Mouse (Mus musculus) heart, postnatal 10 days (tissue): ENCODE measurements around the gene Rmdn2. TPM values are rescaled to one million over a fixed set of nuclear protein-coding genes. Genes with fewer than 3 reads are reported as not detected.

Experiments used
- DNase-seq, 2 experiments: peaks; one replicate each; pipeline ENCODE4 v3.0.0; 2021
- intact Hi-C: fragments of 180-260 bp; cut with DNase I; formaldehyde crosslinking; loops from one replicate; pipeline ENCODE4 v1.15.1; 2025
- total RNA-seq, 2 experiments: library from RNA; stranded (reverse); gene quantifications; 2 replicates each; pipeline ENCODE4 v1.2.3; 2021

Rmdn2 gene
- total RNA-seq, 2 experiments from 2014 or later = 7.7 to 9.1 TPM

- intact Hi-C loops = no loop called here
- DNase-seq = peak; percentile 81 to 83
These were observed 3.3 kb downstream of the Rmdn2 start for GRCm38 (mm10) chr17:79614691-79615588.

DNA sequence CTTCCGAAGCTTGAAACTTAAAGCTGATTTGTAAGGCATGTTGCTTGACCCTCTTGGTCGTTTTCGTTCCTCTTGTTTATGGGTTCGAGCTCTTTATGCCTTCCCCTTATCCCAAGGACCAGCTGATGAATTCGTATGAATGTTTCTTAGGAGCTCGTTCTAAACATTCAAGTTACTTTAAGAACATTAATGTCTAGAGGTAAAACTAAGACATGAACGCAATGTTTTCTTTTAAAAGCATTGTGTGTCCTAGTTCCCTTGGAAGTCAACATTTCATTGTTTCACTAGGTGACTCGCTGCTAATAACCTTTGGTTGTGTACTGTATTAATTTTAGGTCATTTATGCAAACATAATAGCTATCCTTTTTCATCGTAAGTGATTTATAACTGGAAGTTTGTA is 4.2 kb downstream of the Rmdn2 start:
- DNase-seq = peak in 1 of 2 experiments; percentile 9
- intact Hi-C loops = no loop called here

- intact Hi-C loops = no loop called here
- DNase-seq = no peak
These were observed 5.0 kb downstream of the Rmdn2 start for GRCm38 (mm10) chr17:79616621-79617020.

DNA sequence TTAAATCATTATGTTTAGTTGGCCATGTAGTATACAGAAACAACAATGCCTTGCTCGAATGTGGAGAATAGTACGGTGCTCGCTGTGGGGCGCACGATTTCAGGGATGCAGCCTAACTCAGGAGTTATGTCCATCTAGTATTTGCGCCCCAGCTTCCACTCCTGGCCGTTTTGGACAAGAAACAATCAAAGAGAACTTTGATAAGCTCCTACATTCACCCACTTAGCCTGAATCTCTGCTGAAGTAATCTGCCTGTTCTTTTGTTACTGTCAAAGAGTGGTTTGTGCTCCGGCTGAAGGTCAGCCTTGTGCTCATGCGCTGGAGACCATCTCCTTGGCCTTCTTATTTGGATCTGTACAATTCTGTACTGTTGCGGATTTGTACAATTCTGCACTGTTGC is 6.8 kb downstream of the Rmdn2 start:
- no peak for DNase-seq
- intact Hi-C loops = no loop called here

GRCm38 (mm10) chr17:79618984-79619383 is 7.3 kb downstream of the Rmdn2 start:
- DNase-seq = no peak
- intact Hi-C loops = no loop called here

DNA sequence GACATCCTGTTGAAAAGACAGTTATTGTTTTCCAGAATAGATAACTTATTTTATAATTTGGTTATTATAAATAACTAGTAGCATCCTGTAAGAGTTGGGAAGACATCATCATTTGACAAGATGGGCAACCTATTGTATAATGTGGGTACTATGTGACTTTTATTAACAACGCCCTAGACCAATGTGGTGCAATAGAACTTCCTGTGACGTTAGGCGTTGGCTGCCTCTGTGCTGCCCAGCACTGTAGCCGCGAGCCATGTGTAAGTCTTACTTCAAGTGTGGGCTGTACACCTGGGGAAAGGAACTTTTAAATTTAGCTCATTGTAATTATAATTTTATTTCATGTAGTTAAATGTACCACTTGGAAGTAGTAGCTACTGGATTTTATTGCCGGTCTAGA is 10.4 kb downstream of the Rmdn2 start:
- intact Hi-C loops = no loop called here
- no peak for DNase-seq

GRCm38 (mm10) chr17:79622574-79622973 is 10.9 kb downstream of the Rmdn2 start:
- no peak for DNase-seq
- intact Hi-C loops = no loop called here

- intact Hi-C loops = no loop called here
- no peak for DNase-seq
These were observed 12.2 kb downstream of the Rmdn2 start for GRCm38 (mm10) chr17:79623841-79624240.

- intact Hi-C loops = no loop called here
- DNase-seq = no peak
These were observed 14.7 kb downstream of the Rmdn2 start for GRCm38 (mm10) chr17:79626241-79626816.

- no peak for DNase-seq
- intact Hi-C loops = no loop called here
These were observed 38.2 kb downstream of the Rmdn2 start for GRCm38 (mm10) chr17:79649893-79650292.

GRCm38 (mm10) chr17:79650297-79650696 is 38.6 kb downstream of the Rmdn2 start:
- DNase-seq = no peak
- intact Hi-C loops = no loop called here

- DNase-seq = no peak
- intact Hi-C loops = no loop called here
These were observed 41.5 kb downstream of the Rmdn2 start for GRCm38 (mm10) chr17:79653171-79653570.

DNA sequence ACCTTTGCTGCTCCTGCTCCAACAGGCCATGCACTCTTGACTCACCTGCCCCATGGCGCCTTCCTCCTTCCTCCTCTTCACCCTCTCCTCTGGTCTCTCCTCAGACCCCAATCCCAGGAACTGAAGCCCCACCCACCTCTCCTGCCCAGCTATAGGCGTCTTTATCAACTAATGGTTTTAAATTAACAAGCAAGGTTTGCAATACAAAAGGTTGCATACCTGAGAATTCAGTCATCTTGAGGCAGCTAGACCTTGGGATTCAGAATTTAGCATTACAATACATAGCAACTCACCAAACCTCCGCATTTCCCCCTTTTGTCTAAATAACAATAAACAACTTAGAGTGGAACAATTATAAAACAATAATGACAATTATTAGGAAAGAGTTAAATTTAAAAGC is 42.5 kb downstream of the Rmdn2 start:
- intact Hi-C loops = no loop called here

GRCm38 (mm10) chr17:79657785-79658184 is 46.1 kb downstream of the Rmdn2 start:
- intact Hi-C loops = no loop called here
- peak; percentile 9 to 17 for DNase-seq

More for the DNA sequence above, 42.5 kb downstream of the Rmdn2 start:
- no peak for DNase-seq

GRCm38 (mm10) chr17:79658452-79658851 is 46.8 kb downstream of the Rmdn2 start:
- DNase-seq = no peak
- intact Hi-C loops = no loop called here

DNA sequence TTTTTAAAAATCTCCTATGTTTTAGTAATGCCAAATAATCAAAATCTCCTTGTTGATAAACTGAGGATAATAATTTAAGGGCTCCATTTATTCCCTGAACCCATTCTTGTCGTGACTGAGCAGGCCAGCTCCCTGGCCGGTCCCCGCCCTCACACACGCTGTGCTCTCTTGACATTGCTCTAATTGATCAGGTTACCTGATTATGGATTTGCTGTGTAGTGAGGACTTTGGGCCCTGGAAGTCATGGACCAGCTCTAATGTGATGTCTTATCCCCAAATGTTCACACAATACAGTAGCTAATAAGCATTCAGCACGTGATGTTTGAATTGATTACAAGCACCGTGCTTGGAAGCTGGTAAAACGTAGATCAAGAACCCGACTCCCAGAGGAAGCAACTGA is 47.2 kb downstream of the Rmdn2 start:
- DNase-seq = no peak
- intact Hi-C loops = no loop called here

GRCm38 (mm10) chr17:79661387-79661786 is 49.7 kb downstream of the Rmdn2 start:
- DNase-seq = peak; percentile 59 to 82
- intact Hi-C loops = loop anchor here (1.0 to 10.0 kb wide), 2 partner anchors 180 to 533 kb away; no protein-coding TSS in a partner anchor

DNA sequence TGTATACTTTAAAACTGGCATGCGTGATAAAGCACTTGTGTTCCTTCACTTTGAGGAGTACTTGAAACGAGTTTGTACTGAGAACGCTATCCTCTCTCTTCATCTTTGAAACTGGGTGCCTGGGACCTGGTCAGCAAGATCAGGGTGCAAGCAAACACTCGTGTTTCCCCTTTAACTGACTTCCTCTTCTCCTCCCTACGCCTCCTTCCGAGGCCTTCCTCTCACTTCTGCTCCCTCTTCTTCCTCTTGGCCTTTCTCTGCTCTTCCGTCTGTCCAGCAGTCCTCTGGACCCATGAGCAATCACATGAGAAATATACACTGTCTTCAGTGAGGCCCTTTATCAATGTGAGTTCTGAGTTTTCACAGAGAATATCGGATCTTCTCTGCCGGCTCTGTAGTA is 50.2 kb downstream of the Rmdn2 start:
- DNase-seq = no peak
- intact Hi-C loops = loop anchor here (1.0 to 10.0 kb wide), 2 partner anchors 179 to 533 kb away; no protein-coding TSS in a partner anchor

DNA sequence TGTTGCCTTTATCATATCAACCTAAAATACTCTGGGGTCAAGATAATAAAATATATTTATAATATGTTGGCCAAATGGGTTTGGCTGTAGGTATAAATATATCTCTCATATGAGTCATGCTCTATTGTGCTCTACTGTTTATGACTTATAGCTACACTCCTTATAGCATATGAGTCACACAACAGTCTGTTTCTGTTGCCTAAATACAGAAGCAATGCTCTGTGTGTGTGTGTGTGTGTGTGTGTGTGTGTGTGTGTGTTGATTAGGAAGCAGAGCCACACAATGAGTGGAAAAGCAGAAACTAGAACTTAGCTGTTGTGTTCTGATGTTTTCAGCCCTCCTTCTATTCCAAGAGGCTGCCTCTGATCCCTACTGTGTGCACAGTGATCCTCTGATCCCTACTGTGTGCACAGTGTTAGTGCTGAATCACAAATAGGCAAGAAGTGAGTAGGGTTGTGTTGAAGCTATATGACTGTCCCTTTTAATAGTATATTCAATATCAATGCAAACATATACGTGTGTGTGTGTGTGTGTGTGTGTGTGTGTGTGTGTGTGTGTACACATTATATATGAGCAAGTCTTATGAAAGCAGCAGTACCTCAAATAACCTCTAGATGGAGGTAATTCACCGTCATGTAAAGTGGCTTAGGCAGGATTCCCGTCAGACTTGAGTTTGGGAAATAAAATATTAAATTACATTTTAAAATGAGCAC is 51.9 kb downstream of the Rmdn2 start:
- intact Hi-C loops = loop anchor here (2.0 to 10.0 kb wide), 2 partner anchors 51 to 531 kb away; partner anchors contain the start of gene Cyp1b1
- peak; percentile 17 to 41 for DNase-seq

DNA sequence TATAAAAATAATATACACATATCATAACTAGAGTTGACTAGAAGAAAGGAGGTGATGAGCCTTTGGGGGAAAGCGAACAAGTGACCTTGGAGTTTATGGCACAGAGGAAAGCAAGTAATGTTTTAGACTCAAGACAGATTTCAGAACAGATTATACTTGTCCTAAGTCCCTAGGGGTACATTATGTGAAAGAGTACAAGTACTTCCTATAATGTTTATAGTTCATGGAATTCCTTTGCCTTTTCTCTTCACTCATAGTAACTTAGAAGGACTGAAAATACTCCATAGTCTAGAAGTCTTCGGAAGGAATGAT is 52.4 kb downstream of the Rmdn2 start:
- intact Hi-C loops = loop anchor here (2.0 to 10.0 kb wide), 2 partner anchors 51 to 531 kb away; partner anchors contain the start of gene Cyp1b1

DNA sequence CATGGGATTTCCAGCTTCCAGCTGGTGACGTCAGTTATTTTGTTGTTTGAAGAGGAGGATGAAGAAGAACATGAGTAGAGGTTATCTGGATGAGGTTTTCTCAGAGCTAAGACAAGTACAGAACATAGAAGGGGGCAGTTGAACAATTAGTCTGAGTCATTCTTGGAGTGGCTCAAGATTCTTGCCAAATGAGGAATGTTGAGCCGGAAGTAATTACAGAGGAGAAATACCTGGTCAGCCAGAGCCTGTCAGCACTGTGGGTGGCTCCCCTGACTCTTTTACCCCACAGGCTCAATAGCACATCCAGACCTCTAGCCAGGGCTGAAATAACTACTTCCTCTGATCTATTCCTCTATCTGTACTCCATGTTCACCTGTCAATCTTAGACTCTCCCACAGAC is 59.2 kb downstream of the Rmdn2 start:
- intact Hi-C loops = no loop called here
- no peak for DNase-seq

More for the DNA sequence above, 52.4 kb downstream of the Rmdn2 start:
- no peak for DNase-seq
